12 mouse cellular contexts compared by ENCODE assay signal in genomic region chr3:63849765-63850346, GRCm38 (mm10). TPM values are rescaled to one million over a fixed set of nuclear protein-coding genes. Genes with fewer than 3 reads are reported as not detected.
DNase-seq lines count a peak whose midpoint lies in the region; ATAC-seq lines count a peak whose summit lies in the region.
"Had no signal": no experiment of that assay in that cellular context is flagged by ENCODE, and none has a peak within 500 bp of the region (broad histone marks: within the 10 kb centered on the region; RNA-seq: fewer than 3 reads in every experiment).

No protein-coding gene starts in this region.

- no peak overlapping the region for H3K9ac ChIP-seq in embryonic facial prominence, embryonic 12.5 days
- H3K9ac ChIP-seq in intestine, embryonic 15.5 days, result no peak overlapping the region
- no peak overlapping the region for H3K9ac ChIP-seq in neural tube, embryonic 13.5 days
- H3K9ac ChIP-seq: limb, embryonic 15.5 days had no signal

- no peak overlapping the region for H3K27ac ChIP-seq in embryonic facial prominence, embryonic 12.5 days
- no peak overlapping the region for H3K27ac ChIP-seq in embryonic facial prominence, embryonic 10.5 days (replicated peaks)
- H3K27ac ChIP-seq in intestine, embryonic 15.5 days, result no peak overlapping the region
- 0 out of 2 replicates have a peak overlapping the region, but pooled peaks have one; percentile 9 for H3K27ac ChIP-seq in neural tube, embryonic 13.5 days (replicated peaks)
- H3K27ac ChIP-seq: limb, embryonic 15.5 days had no signal

- DNase-seq in embryonic facial prominence, embryonic 10.5 days (ENCODE audit: low spot score), result no peak
- peak; percentile 24 for DNase-seq in embryo, embryonic 9.5 days (ENCODE audit: extremely low spot score)
- DNase-seq in thymus, postnatal 4 days, result no peak
- DNase-seq in spleen, postnatal 14 days (ENCODE audit: low spot score in 2 of 2), result no peak
- DNase-seq in thymus, postnatal 10 days (ENCODE audit: low spot score in 2 of 2), result no peak
- DNase-seq: heart, postnatal 36 days had no signal

- no peaks in the 10 kb centered on the region for H3K36me3 ChIP-seq in embryonic facial prominence, embryonic 12.5 days
- no peaks in the 10 kb centered on the region for H3K36me3 ChIP-seq in embryonic facial prominence, embryonic 10.5 days (replicated peaks)
- no peaks in the 10 kb centered on the region for H3K36me3 ChIP-seq in intestine, embryonic 15.5 days
- no peaks in the 10 kb centered on the region for H3K36me3 ChIP-seq in neural tube, embryonic 13.5 days
- H3K36me3 ChIP-seq: limb, embryonic 15.5 days had no signal

- ATAC-seq in embryonic facial prominence, embryonic 12.5 days (ENCODE audit: insufficient number of reproducible peaks, insufficient read depth, low FRiP score, low TSS enrichment), result peak; percentile 64; the same call in 1 of the 2 replicates
- ATAC-seq in intestine, embryonic 15.5 days, result peak; percentile 75
- no peak for ATAC-seq in neural tube, embryonic 13.5 days (ENCODE audit: low read depth)
- ATAC-seq: lung, postnatal 0 days had no signal

- H3K4me3 ChIP-seq in embryonic facial prominence, embryonic 12.5 days, result no peak overlapping the region
- no peak overlapping the region for H3K4me3 ChIP-seq in embryonic facial prominence, embryonic 10.5 days
- H3K4me3 ChIP-seq in intestine, embryonic 15.5 days (replicated peaks), result no peak overlapping the region
- H3K4me3 ChIP-seq in neural tube, embryonic 13.5 days, result no peak overlapping the region
- H3K4me3 ChIP-seq: limb, embryonic 15.5 days had no signal

- no peaks in the 10 kb centered on the region for H3K4me1 ChIP-seq in embryonic facial prominence, embryonic 12.5 days
- peaks cover 7% of the 10 kb centered on the region; the same call in 1 of the 2 replicates for H3K4me1 ChIP-seq in embryonic facial prominence, embryonic 10.5 days
- no peaks in the 10 kb centered on the region for H3K4me1 ChIP-seq in intestine, embryonic 15.5 days (replicated peaks)
- peaks cover 13% of the 10 kb centered on the region for H3K4me1 ChIP-seq in neural tube, embryonic 13.5 days (replicated peaks)

- 62% methylated on average over 10 of the region's 10 CpGs for WGBS in embryonic facial prominence, embryonic 12.5 days
- WGBS in embryonic facial prominence, embryonic 10.5 days, result 58% methylated on average over 10 of the region's 10 CpGs
- 55% methylated on average over 10 of the region's 10 CpGs for WGBS in intestine, embryonic 15.5 days
- WGBS in neural tube, embryonic 13.5 days, result 22% methylated on average over 10 of the region's 10 CpGs

- no peak overlapping the region for H3K4me2 ChIP-seq in embryonic facial prominence, embryonic 12.5 days (replicated peaks)
- no peak overlapping the region for H3K4me2 ChIP-seq in intestine, embryonic 15.5 days (replicated peaks)
- H3K4me2 ChIP-seq in neural tube, embryonic 13.5 days, result no peak overlapping the region
- H3K4me2 ChIP-seq: limb, embryonic 15.5 days had no signal

- H3K9me3 ChIP-seq in embryonic facial prominence, embryonic 12.5 days, result no peaks in the 10 kb centered on the region
- H3K9me3 ChIP-seq in embryonic facial prominence, embryonic 10.5 days, result no peaks in the 10 kb centered on the region
- no peaks in the 10 kb centered on the region for H3K9me3 ChIP-seq in intestine, embryonic 15.5 days
- no peaks in the 10 kb centered on the region for H3K9me3 ChIP-seq in neural tube, embryonic 13.5 days
- H3K9me3 ChIP-seq: limb, embryonic 15.5 days had no signal

- H3K27me3 ChIP-seq in embryonic facial prominence, embryonic 12.5 days, result no peaks in the 10 kb centered on the region
- H3K27me3 ChIP-seq in embryonic facial prominence, embryonic 10.5 days (replicated peaks; ENCODE audit: low read depth, poor library complexity, severe bottlenecking), result no peaks in the 10 kb centered on the region
- no peaks in the 10 kb centered on the region for H3K27me3 ChIP-seq in intestine, embryonic 15.5 days (replicated peaks)
- no peaks in the 10 kb centered on the region for H3K27me3 ChIP-seq in neural tube, embryonic 13.5 days
- H3K27me3 ChIP-seq: limb, embryonic 15.5 days had no signal

RNA-seq across cellular contexts. Expression of gene Plch1, which starts 49.4 kb away (rescaled TPM):
- polyA plus RNA-seq in embryonic facial prominence, embryonic 12.5 days (2016; fragmentation: Nextera tagmentation; extraction: Ambion mirVana), result 5.7 and 8.4 TPM in 2 replicates
- 10.5 and 19.0 TPM in 2 replicates for polyA plus RNA-seq in embryonic facial prominence, embryonic 10.5 days (2016; fragmentation: Nextera tagmentation; extraction: Ambion mirVana)
- polyA plus RNA-seq in intestine, embryonic 15.5 days (2015; fragmentation: Nextera tagmentation; extraction: Ambion mirVana), result 6.8 and 6.9 TPM in 2 replicates
- polyA plus RNA-seq in neural tube, embryonic 13.5 days (2015; fragmentation: Nextera tagmentation; extraction: Ambion mirVana), result 10.2 and 10.7 TPM in 2 replicates
- polyA plus RNA-seq: C2C12 had no signal
